Mouse (Mus musculus) intestine, embryonic 15.5 days (tissue): ENCODE results near the gene Abcf2. TPM values are rescaled to one million over a fixed set of nuclear protein-coding genes. Genes with fewer than 3 reads are reported as not detected.

Experiments
- microRNA counts: library from miRNA; unstranded; fragments of <30 nt; microRNA quantifications from one replicate; lab custom pipeline; 2016
- polyA plus RNA-seq: library from polyadenylated mRNA; unstranded; fragments of >200 nt; fragmentation: Nextera tagmentation; extraction: Ambion mirVana; gene quantifications from 2 replicates; pipeline ENCODE4 v1.2.1, GENCODE M21; 2015

Abcf2 gene
- polyA plus RNA-seq, 1 experiment from 2014 or later = 86.0 TPM

MicroRNA genes within 50 kb of the gene (microRNA counts, 519-probe panel; counts per million panel counts)
- microRNA mmu-miR-671-3p (lab: Ali Mortazavi, UCI) (1,728 counts per million, percentile 36 among the panel's probes with 10 or more counts), microRNA mmu-miR-671-5p (lab: Ali Mortazavi, UCI) (97.1 counts per million, percentile 29 among the panel's probes with 10 or more counts)

Other genes starting within 250 kb of the Abcf2 start
- 6.7 and 7.6 TPM in 2 replicates for gene Kcnh2, start 225.9 kb downstream of the Abcf2 start, polyA plus RNA-seq
- 7.4 and 7.9 TPM in 2 replicates for gene Nos3, start 212.7 kb downstream of the Abcf2 start, polyA plus RNA-seq
- 1.6 and 2.4 TPM in 2 replicates for gene Atg9b, start 185.3 kb downstream of the Abcf2 start, polyA plus RNA-seq
- 66.2 and 79.0 TPM in 2 replicates for gene Abcb8, start 183.8 kb downstream of the Abcf2 start, polyA plus RNA-seq
- 0.14 TPM in 1 of 2 replicates, not detected in the other for gene Asic3, start 164.1 kb downstream of the Abcf2 start, polyA plus RNA-seq
- 35.5 and 38.3 TPM in 2 replicates for gene Cdk5, start 153.9 kb downstream of the Abcf2 start, polyA plus RNA-seq
- 41.1 and 46.9 TPM in 2 replicates for gene Slc4a2, start 153.6 kb downstream of the Abcf2 start, polyA plus RNA-seq
- 104 and 110 TPM in 2 replicates for gene Fastk, start 132.2 kb downstream of the Abcf2 start, polyA plus RNA-seq
- 22.4 and 23.6 TPM in 2 replicates for gene Tmub1, start 129.6 kb downstream of the Abcf2 start, polyA plus RNA-seq
- gene Agap3, start 125.3 kb downstream of the Abcf2 start, polyA plus RNA-seq = 28.7 and 28.9 TPM in 2 replicates
- 0.06 TPM in 1 of 2 replicates, not detected in the other for gene Gbx1, start 50.3 kb downstream of the Abcf2 start, polyA plus RNA-seq
- gene Asb10, start 36.5 kb downstream of the Abcf2 start, polyA plus RNA-seq = 0.33 and 0.40 TPM in 2 replicates
- gene 4931409K22Rik, start 20.7 kb downstream of the Abcf2 start, polyA plus RNA-seq = 0.05 and 0.08 TPM in 2 replicates
- 14.7 and 16.0 TPM in 2 replicates for gene Chpf2, start 9.3 kb upstream of the Abcf2 start, polyA plus RNA-seq
- 15.5 and 18.4 TPM in 2 replicates for gene Smarcd3, start 46.9 kb upstream of the Abcf2 start, polyA plus RNA-seq
- 26.8 and 29.0 TPM in 2 replicates for gene Nub1, start 108.1 kb upstream of the Abcf2 start, polyA plus RNA-seq
- gene Wdr86, start 153.3 kb upstream of the Abcf2 start, polyA plus RNA-seq = 10.6 and 11.6 TPM in 2 replicates
- 1.3 and 1.8 TPM in 2 replicates for gene Crygn, start 180.5 kb upstream of the Abcf2 start, polyA plus RNA-seq